Mouse (Mus musculus) bone marrow, adult 2 months (tissue): ENCODE results near the gene Fam184b.

Experiments used
- CTCF ChIP-seq: fragments of 200-500 bp; IDR thresholded peaks from 2 replicates; pipeline ENCODE4 v1.5.1; 2011; ENCODE audit warnings: low read length, control low read depth; ENCODE audit not compliant: control insufficient read depth, insufficient read depth
- POLR2A ChIP-seq: fragments of 200-500 bp; IDR thresholded peaks from 2 replicates; pipeline ENCODE4 v1.6.1; 2011; ENCODE audit warnings: low read depth, mild to moderate bottlenecking, control low read depth, low read length, borderline replicate concordance; ENCODE audit not compliant: control insufficient read depth

DNA sequence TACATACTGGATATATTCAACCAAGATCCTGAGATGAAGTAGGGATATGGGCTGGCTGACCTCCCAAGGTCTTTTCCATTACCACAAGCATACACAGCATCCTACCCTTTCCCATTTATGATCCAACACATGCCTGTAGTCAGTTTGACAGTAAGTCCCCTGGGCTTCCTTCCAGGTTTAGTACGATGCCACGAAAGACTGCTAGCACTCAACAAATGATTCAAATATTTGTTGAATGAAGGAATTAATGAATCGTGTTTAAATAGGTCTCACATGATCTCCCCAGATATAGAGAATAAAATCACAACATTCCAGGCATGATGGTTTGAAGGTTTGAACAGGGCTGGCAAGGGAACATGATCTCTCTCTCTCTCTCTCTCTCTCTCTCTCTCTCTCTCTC lies 1.0 kb downstream of the Fam184b start:
- TF ChIP-seq POLR2A: no peak
- TF ChIP-seq CTCF: no peak
